Mouse (Mus musculus): ENCODE data around the gene Ctnna3. TPM values are rescaled to one million over a fixed set of nuclear protein-coding genes. Genes with fewer than 3 reads are reported as not detected.
A peak's percentile ranks its signal among the peaks of the same experiment; 100 is the strongest.

Gene Ctnna3
- polyA plus RNA-seq, 1 experiment, result 0.25 TPM

GRCm38 (mm10) chr10:63972300-63972699 is 542.4 kb downstream of the Ctnna3 start:
- TF ChIP-seq POLR2A (IDR thresholded peaks at IDR 0.05; ENCODE audit: borderline replicate concordance, extremely low read depth, insufficient read depth, insufficient read length, poor library complexity, severe bottlenecking), result no peak
- no peak for TF ChIP-seq CTCF (IDR thresholded peaks at IDR 0.05; ENCODE audit: borderline replicate concordance, extremely low read depth, insufficient read depth, insufficient read length)
- no peak for DNase-seq (ENCODE audit: low read depth)

DNA sequence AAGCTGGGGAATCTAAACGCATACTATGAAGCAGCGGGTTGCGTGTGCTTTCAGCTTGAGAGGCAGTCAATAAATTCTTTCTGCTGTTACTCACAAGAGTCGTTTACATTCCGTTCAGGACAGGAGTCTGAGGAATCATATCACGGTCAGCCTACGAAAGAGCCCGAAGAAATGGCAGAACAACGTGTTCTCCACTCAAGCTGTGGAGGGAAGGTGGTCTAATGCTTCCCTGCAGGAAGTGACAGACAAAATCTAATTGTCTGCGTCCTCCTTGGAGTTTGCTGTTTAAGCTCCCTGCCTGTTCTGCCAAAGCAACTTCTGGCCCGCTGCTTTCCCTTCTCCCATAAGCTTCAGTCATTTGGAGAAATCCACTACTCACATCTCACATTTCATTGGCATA is 548.2 kb downstream of the Ctnna3 start:
- peak; percentile 69 for DNase-seq (ENCODE audit: low read depth)
- TF ChIP-seq CTCF (IDR thresholded peaks at IDR 0.05; ENCODE audit: borderline replicate concordance, extremely low read depth, insufficient read depth, insufficient read length), result no peak
- TF ChIP-seq POLR2A (IDR thresholded peaks at IDR 0.05; ENCODE audit: borderline replicate concordance, extremely low read depth, insufficient read depth, insufficient read length, poor library complexity, severe bottlenecking), result no peak

DNA sequence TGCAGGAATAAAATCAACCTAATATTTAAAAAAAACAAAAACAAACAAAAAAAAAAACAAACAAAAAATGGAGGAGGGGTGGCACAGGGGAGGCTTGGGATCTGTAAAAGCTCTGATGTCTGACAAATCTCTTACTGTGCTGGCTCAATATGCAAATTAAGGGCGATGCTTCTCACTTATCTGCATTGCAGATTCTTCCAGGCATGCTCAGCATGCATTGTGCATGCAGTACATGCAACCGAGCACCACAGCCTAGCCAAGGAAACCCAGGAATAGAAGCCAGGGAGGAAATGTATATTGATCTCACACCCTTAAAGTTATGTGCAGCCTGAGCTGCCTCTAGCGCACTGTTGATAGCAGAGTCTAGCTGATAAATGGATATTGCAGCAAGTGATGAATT is 548.6 kb downstream of the Ctnna3 start:
- peak; percentile 89 for DNase-seq (ENCODE audit: low read depth)
- TF ChIP-seq POLR2A (IDR thresholded peaks at IDR 0.05; ENCODE audit: borderline replicate concordance, extremely low read depth, insufficient read depth, insufficient read length, poor library complexity, severe bottlenecking) (no peak), CTCF (IDR thresholded peaks at IDR 0.05; ENCODE audit: borderline replicate concordance, extremely low read depth, insufficient read depth, insufficient read length) (no peak)

GRCm38 (mm10) chr10:63978969-63979368 is 549.1 kb downstream of the Ctnna3 start:
- TF ChIP-seq CTCF (IDR thresholded peaks at IDR 0.05; ENCODE audit: borderline replicate concordance, extremely low read depth, insufficient read depth, insufficient read length) (no peak), POLR2A (IDR thresholded peaks at IDR 0.05; ENCODE audit: borderline replicate concordance, extremely low read depth, insufficient read depth, insufficient read length, poor library complexity, severe bottlenecking) (no peak)
- DNase-seq (ENCODE audit: low read depth), result peak; percentile 14

GRCm38 (mm10) chr10:63979410-63979809 is 549.5 kb downstream of the Ctnna3 start:
- TF ChIP-seq POLR2A (IDR thresholded peaks at IDR 0.05; ENCODE audit: borderline replicate concordance, extremely low read depth, insufficient read depth, insufficient read length, poor library complexity, severe bottlenecking), result no peak
- no peak for TF ChIP-seq CTCF (IDR thresholded peaks at IDR 0.05; ENCODE audit: borderline replicate concordance, extremely low read depth, insufficient read depth, insufficient read length)
- no peak for DNase-seq (ENCODE audit: low read depth)

- TF ChIP-seq CTCF (IDR thresholded peaks at IDR 0.05; ENCODE audit: borderline replicate concordance, extremely low read depth, insufficient read depth, insufficient read length) (no peak), POLR2A (IDR thresholded peaks at IDR 0.05; ENCODE audit: borderline replicate concordance, extremely low read depth, insufficient read depth, insufficient read length, poor library complexity, severe bottlenecking) (no peak)
- peak; percentile 79 for DNase-seq (ENCODE audit: low read depth)
These were observed 555.7 kb downstream of the Ctnna3 start for GRCm38 (mm10) chr10:63985576-63985975.

GRCm38 (mm10) chr10:63994251-63994650 is 564.4 kb downstream of the Ctnna3 start:
- TF ChIP-seq CTCF (IDR thresholded peaks at IDR 0.05; ENCODE audit: borderline replicate concordance, extremely low read depth, insufficient read depth, insufficient read length), result no peak
- TF ChIP-seq POLR2A (IDR thresholded peaks at IDR 0.05; ENCODE audit: borderline replicate concordance, extremely low read depth, insufficient read depth, insufficient read length, poor library complexity, severe bottlenecking), result no peak
- no peak for DNase-seq (ENCODE audit: low read depth)

DNA sequence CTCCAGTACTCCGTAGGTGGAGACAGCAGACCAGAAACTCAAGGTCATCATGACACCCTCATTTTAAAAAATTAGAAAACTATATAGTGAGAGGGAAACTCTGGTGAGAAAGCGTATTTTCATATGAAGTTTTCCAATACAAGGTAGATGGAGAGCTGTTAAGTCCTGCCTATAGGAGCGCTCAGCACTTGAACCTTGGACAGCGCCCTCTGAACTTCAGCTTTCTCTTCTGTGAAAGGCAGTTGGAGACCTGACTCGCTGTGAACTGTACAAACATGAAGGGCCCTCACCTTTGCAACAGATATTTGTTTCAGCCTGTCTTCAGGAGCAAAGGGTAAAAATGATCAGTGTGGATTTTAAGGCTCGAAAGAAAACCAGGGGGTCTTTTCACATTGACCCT is 571.6 kb downstream of the Ctnna3 start:
- TF ChIP-seq POLR2A (IDR thresholded peaks at IDR 0.05; ENCODE audit: borderline replicate concordance, extremely low read depth, insufficient read depth, insufficient read length, poor library complexity, severe bottlenecking) (no peak), CTCF (IDR thresholded peaks at IDR 0.05; ENCODE audit: borderline replicate concordance, extremely low read depth, insufficient read depth, insufficient read length) (no peak)
- DNase-seq (ENCODE audit: low read depth), result no peak

DNA sequence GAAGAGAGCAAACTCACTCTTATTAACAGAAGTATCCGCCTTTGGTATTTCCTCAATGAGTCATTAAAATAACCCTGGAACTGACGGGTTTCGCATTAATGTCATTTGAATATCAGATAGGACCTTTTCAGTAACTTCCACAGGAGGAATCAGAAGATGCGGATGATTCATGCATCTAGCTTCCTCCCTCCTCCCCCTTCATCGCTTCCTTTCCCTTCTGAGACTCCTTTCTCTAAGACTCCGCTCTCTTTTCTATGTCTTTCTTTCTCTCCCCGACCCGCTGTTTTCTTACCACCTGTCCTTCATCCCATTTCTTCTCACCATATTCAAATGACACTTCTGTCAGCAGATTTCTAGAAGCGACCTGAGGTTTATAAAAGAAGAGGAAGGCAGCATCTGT is 572.1 kb downstream of the Ctnna3 start:
- no peak for TF ChIP-seq POLR2A (IDR thresholded peaks at IDR 0.05; ENCODE audit: borderline replicate concordance, extremely low read depth, insufficient read depth, insufficient read length, poor library complexity, severe bottlenecking)
- TF ChIP-seq CTCF (IDR thresholded peaks at IDR 0.05; ENCODE audit: borderline replicate concordance, extremely low read depth, insufficient read depth, insufficient read length), result no peak
- DNase-seq (ENCODE audit: low read depth), result peak; percentile 7

- no peak for TF ChIP-seq POLR2A (IDR thresholded peaks at IDR 0.05; ENCODE audit: borderline replicate concordance, extremely low read depth, insufficient read depth, insufficient read length, poor library complexity, severe bottlenecking)
- no peak for TF ChIP-seq CTCF (IDR thresholded peaks at IDR 0.05; ENCODE audit: borderline replicate concordance, extremely low read depth, insufficient read depth, insufficient read length)
- DNase-seq (ENCODE audit: low read depth), result no peak
These were observed 590.4 kb downstream of the Ctnna3 start for GRCm38 (mm10) chr10:64020347-64020746.

- TF ChIP-seq POLR2A (IDR thresholded peaks at IDR 0.05; ENCODE audit: borderline replicate concordance, extremely low read depth, insufficient read depth, insufficient read length, poor library complexity, severe bottlenecking), result no peak
- peak; percentile 48 for DNase-seq (ENCODE audit: low read depth)
These were observed 593.4 kb downstream of the Ctnna3 start for GRCm38 (mm10) chr10:64023340-64023739.

DNA sequence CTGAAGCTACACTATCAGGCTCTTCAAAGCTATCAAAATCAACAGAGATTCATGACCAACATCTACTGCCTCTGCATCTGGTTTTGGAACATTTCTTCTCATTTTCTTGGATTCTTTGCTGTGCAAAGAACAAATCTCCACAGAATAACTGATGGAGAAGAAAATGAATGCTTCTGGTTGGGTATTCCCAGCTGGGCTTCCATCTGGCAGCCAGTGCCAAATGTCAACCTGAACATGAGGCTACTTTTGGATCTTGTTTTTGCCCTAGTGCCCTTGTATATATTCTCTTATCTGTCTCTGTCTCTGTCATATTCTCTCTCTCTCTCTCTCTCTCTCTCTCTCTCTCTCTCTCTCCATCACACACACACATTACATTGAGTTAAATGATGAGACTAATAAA is 601.0 kb downstream of the Ctnna3 start:
- TF ChIP-seq CTCF (IDR thresholded peaks at IDR 0.05; ENCODE audit: borderline replicate concordance, extremely low read depth, insufficient read depth, insufficient read length) (no peak), POLR2A (IDR thresholded peaks at IDR 0.05; ENCODE audit: borderline replicate concordance, extremely low read depth, insufficient read depth, insufficient read length, poor library complexity, severe bottlenecking) (no peak)
- DNase-seq (ENCODE audit: low read depth), result no peak

All from brain, embryonic 14.5 days (tissue).